Mouse (Mus musculus): Measurements from ENCODE around the gene Msmp. TPM values are rescaled to one million over a fixed set of nuclear protein-coding genes. Genes with fewer than 3 reads are reported as not detected.

The Msmp gene
- total and polyA plus RNA-seq, 3 experiments = 0.52 to 0.62 (median 0.57) TPM

DNA sequence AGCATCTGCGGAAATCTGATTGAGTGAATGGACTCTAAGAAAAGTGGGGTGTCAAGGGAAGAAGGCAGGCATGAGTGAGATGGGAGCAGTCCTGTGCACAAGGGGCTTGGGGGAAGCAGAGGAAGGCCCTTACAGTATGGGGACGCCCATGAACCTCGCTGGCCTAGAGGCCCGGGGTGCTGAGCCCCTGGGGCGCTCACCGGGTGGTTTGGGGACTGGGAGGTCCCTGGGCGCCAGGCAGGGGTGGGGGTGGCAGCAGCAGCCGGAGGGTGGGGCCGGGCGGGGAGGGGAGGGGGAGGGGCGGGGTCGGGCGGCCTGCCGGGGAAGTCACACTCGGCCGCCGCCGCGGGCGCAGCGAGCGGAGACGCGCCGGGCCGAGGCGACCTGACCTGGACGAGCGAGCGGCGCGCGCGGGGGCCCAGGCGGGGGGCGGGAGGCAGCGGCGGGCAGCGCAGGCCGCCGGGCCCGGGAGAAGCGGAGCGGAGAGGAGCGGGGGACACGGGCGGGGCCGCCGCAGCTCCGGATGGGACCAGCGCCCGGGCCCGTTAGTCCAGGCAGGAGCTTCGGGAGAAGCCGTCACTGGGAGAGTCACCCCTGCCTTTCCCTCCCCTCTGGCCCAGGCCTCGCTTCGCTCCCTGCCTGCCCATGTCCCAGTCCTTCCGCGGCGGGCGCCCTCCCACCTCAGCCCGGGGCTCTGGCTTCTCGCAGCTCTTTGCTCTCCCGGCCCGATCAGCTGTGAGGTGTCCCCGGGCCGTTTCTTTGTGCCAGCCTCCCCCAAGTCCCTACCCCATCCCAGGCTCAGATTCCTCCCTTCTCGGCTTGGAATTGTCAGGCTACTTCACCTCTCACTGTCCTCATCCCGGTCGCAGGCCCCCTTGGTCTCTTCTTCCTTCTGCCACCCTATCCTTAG lies 47.0 kb upstream of the Msmp start, which contains the start of gene Npr2:
Gene Npr2 (plus strand): TSS at position 890 of the 910 bp plus-strand sequence.
- 2% methylated on average over 47 of the region's 70 CpGs for WGBS
- intact Hi-C loops (cut with DNase I) = loop anchor here (2.0 to 10.0 kb wide), 4 partner anchors 26 to 234 kb away; partner anchors contain the start of genes Fam221b, Hint2 and Tmem8b
- H3K27ac ChIP-seq = peak within 1 kb of the TSS; percentile 95
- H3K27me3 ChIP-seq (ENCODE audit: control insufficient read depth, insufficient read depth, low read length) = no peaks in the 10 kb centered on the region
- peak; percentile 77 to 81 for DNase-seq
- H3K36me3 ChIP-seq (ENCODE audit: control insufficient read depth, insufficient read depth, low read length) = peaks cover 3% of the 10 kb centered on the region; the same call in 1 of the 2 replicates
- H3K79me2 ChIP-seq (replicated peaks; ENCODE audit: control insufficient read depth, insufficient read depth, low read length) = peaks cover 5% of the 10 kb centered on the region; the same call in 1 of the 2 replicates
- peaks cover 13% of the 10 kb centered on the region for H3K4me1 ChIP-seq (ENCODE audit: control insufficient read depth, insufficient read depth, low read length)
- TF ChIP-seq CTCF (IDR thresholded peaks at IDR 0.05) (no peak), EP300 (IDR thresholded peaks at IDR 0.05; ENCODE audit: insufficient read depth, low read depth, low read length) (no peak), POLR2A (IDR thresholded peaks at IDR 0.05; ENCODE audit: insufficient read depth, low read depth, low read length) (no peak; the same call in 1 of the 2 replicates)
- H3K4me3 ChIP-seq = peak within 1 kb of the TSS; percentile 80
- peak within 1 kb of the TSS; percentile 95 for H3K9ac ChIP-seq (ENCODE audit: low read depth, low read length)

DNA sequence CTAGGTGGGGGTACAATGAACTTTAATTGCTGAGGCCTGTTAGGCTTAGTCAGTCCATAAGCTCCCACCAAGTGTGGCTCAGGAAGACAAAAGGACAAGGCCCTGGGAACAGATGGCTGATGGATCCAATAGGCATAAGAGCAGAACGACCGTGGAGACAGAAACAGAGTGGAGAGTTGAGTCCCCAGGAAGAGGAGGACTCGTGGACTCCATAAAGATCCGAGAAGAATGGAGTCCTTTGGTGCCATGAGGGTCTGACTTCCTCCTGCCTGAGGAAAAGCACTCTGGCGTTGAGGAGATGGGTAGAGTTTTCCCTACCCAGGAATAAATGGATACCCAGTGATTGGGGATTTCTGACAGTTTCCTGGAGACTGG lies 46.4 kb upstream of the Msmp start:
- H3K4me3 ChIP-seq = peak overlapping the region; percentile 39

DNA sequence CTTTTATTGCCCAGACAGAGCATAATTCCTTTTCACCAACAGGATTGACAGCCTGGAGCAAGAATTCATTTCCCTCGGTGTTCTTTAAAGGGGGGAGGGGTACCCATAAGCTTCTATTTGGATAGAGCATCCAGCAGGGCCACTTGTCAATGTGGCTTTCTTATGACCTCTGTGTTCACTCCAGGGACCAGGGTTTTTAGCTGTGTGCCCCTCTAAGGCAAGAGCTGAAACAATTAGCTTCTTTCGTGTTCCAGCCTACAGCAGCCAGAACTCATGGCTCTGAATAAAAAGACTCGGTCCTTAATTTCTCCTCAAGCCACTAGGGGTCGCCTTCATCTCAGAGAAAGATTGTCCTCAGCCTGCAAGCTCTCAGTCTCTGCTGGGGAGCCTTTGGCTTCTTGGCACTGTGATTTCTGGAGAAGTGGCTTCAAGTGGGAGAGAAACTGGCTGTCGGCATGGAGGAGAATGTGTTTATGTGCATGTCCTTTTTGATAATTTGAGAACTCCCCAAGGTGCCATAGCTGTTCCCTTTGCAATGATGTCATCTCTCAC lies 45.8 kb upstream of the Msmp start:
- no peak overlapping the region for H3K9ac ChIP-seq (ENCODE audit: low read depth, low read length)
- intact Hi-C loops (cut with DNase I) = loop anchor here (1.0 to 10.0 kb wide), 5 partner anchors 27 to 235 kb away; partner anchors contain the start of genes Fam221b, Hint2 and Tmem8b
- 0 out of 2 replicates have a peak, but pooled peaks have one; percentile 29 for TF ChIP-seq POLR2A (IDR thresholded peaks at IDR 0.05; ENCODE audit: insufficient read depth, low read depth, low read length)
- peak; percentile 79 for TF ChIP-seq EP300 (IDR thresholded peaks at IDR 0.05; ENCODE audit: insufficient read depth, low read depth, low read length)
- TF ChIP-seq CTCF (IDR thresholded peaks at IDR 0.05) = peak; percentile 92
- DNase-seq = peak; percentile 73 to 82
- peaks cover 3% of the 10 kb centered on the region; the same call in 1 of the 2 replicates for H3K36me3 ChIP-seq (ENCODE audit: control insufficient read depth, insufficient read depth, low read length)
- peak overlapping the region; percentile 81 for H3K27ac ChIP-seq
- H3K4me3 ChIP-seq = no peak overlapping the region
- no peaks in the 10 kb centered on the region for H3K27me3 ChIP-seq (ENCODE audit: control insufficient read depth, insufficient read depth, low read length)
- H3K4me1 ChIP-seq (ENCODE audit: control insufficient read depth, insufficient read depth, low read length) = peaks cover 13% of the 10 kb centered on the region
- 6% methylated on average over 5 of the region's 5 CpGs for WGBS
- peaks cover 5% of the 10 kb centered on the region; the same call in 1 of the 2 replicates for H3K79me2 ChIP-seq (replicated peaks; ENCODE audit: control insufficient read depth, insufficient read depth, low read length)

More for the DNA sequence above, 46.4 kb upstream of the Msmp start:
- WGBS = 24% methylated on average over 5 of the region's 5 CpGs
- Histone ChIP-seq H3K27me3 (ENCODE audit: control insufficient read depth, insufficient read depth, low read length) (no peaks in the 10 kb centered on the region), H3K36me3 (ENCODE audit: control insufficient read depth, insufficient read depth, low read length) (peaks cover 3% of the 10 kb centered on the region; the same call in 1 of the 2 replicates), H3K9ac (ENCODE audit: low read depth, low read length) (peak overlapping the region; percentile 71), H3K4me1 (ENCODE audit: control insufficient read depth, insufficient read depth, low read length) (peaks cover 13% of the 10 kb centered on the region), H3K27ac (peak overlapping the region; percentile 81), H3K79me2 (replicated peaks; ENCODE audit: control insufficient read depth, insufficient read depth, low read length) (peaks cover 5% of the 10 kb centered on the region; the same call in 1 of the 2 replicates)
- no peak for DNase-seq
- intact Hi-C loops (cut with DNase I) = loop anchor here (1.0 to 10.0 kb wide), 5 partner anchors 26 to 234 kb away; partner anchors contain the start of genes Fam221b, Hint2 and Tmem8b
- TF ChIP-seq EP300 (IDR thresholded peaks at IDR 0.05; ENCODE audit: insufficient read depth, low read depth, low read length) (no peak), POLR2A (IDR thresholded peaks at IDR 0.05; ENCODE audit: insufficient read depth, low read depth, low read length) (no peak), CTCF (IDR thresholded peaks at IDR 0.05) (no peak)

GRCm38 (mm10) chr4:43629106-43629817 lies 45.0 kb upstream of the Msmp start:
- intact Hi-C loops (cut with DNase I) = no loop called here
- TF ChIP-seq POLR2A (IDR thresholded peaks at IDR 0.05; ENCODE audit: insufficient read depth, low read depth, low read length) = no peak
- no peak for TF ChIP-seq EP300 (IDR thresholded peaks at IDR 0.05; ENCODE audit: insufficient read depth, low read depth, low read length)
- no peak for TF ChIP-seq CTCF (IDR thresholded peaks at IDR 0.05)
- no peak for DNase-seq
- no peak overlapping the region for H3K27ac ChIP-seq
- H3K27me3 ChIP-seq (ENCODE audit: control insufficient read depth, insufficient read depth, low read length) = no peaks in the 10 kb centered on the region
- 53% methylated on average over 20 of the region's 20 CpGs for WGBS
- H3K36me3 ChIP-seq (ENCODE audit: control insufficient read depth, insufficient read depth, low read length) = peaks cover 3% of the 10 kb centered on the region; the same call in 1 of the 2 replicates
- no peak overlapping the region for H3K9ac ChIP-seq (ENCODE audit: low read depth, low read length)
- H3K79me2 ChIP-seq (replicated peaks; ENCODE audit: control insufficient read depth, insufficient read depth, low read length) = peaks cover 5% of the 10 kb centered on the region; the same call in 1 of the 2 replicates
- H3K4me3 ChIP-seq = no peak overlapping the region
- H3K4me1 ChIP-seq (ENCODE audit: control insufficient read depth, insufficient read depth, low read length) = peaks cover 13% of the 10 kb centered on the region

- no peak overlapping the region for H3K4me3 ChIP-seq
- no peaks in the 10 kb centered on the region for H3K27me3 ChIP-seq (ENCODE audit: control insufficient read depth, insufficient read depth, low read length)
- H3K4me1 ChIP-seq (ENCODE audit: control insufficient read depth, insufficient read depth, low read length) = no peaks in the 10 kb centered on the region
- no peaks in the 10 kb centered on the region for H3K79me2 ChIP-seq (replicated peaks; ENCODE audit: control insufficient read depth, insufficient read depth, low read length)
- intact Hi-C loops (cut with DNase I) = no loop called here
- no peaks in the 10 kb centered on the region for H3K36me3 ChIP-seq (ENCODE audit: control insufficient read depth, insufficient read depth, low read length)
- no peak overlapping the region for H3K9ac ChIP-seq (ENCODE audit: low read depth, low read length)
- 63% methylated on average over 4 of the region's 4 CpGs for WGBS
- no peak for DNase-seq
- no peak for TF ChIP-seq EP300 (IDR thresholded peaks at IDR 0.05; ENCODE audit: insufficient read depth, low read depth, low read length)
- TF ChIP-seq CTCF (IDR thresholded peaks at IDR 0.05) = no peak
- TF ChIP-seq POLR2A (IDR thresholded peaks at IDR 0.05; ENCODE audit: insufficient read depth, low read depth, low read length) = no peak
- no peak overlapping the region for H3K27ac ChIP-seq
Measured at GRCm38 (mm10) chr4:43620146-43620778, 36.0 kb upstream of the Msmp start.

Data from heart, adult 2 months (tissue).